Mouse (Mus musculus): Measurements from ENCODE around the gene Erbb4. TPM values are rescaled to one million over a fixed set of nuclear protein-coding genes. Genes with fewer than 3 reads are reported as not detected.

Erbb4 gene
- polyA plus RNA-seq, 1 experiment, result not detected

- TF ChIP-seq GATA1 (IDR thresholded peaks at IDR 0.05; ENCODE audit: low read length), result no peak
These were observed 14.8 kb downstream of the Erbb4 start for GRCm38 (mm10) chr1:69093052-69093451.

- TF ChIP-seq GATA1 (IDR thresholded peaks at IDR 0.05; ENCODE audit: low read length), result no peak
These were observed 18.5 kb downstream of the Erbb4 start for GRCm38 (mm10) chr1:69089331-69089730.

- no peak for TF ChIP-seq GATA1 (IDR thresholded peaks at IDR 0.05; ENCODE audit: low read length)
These were observed 22.1 kb downstream of the Erbb4 start for GRCm38 (mm10) chr1:69085753-69086152.

GRCm38 (mm10) chr1:69048918-69049317, 58.9 kb downstream of the Erbb4 start:
- no peak for TF ChIP-seq GATA1 (IDR thresholded peaks at IDR 0.05; ENCODE audit: low read length)

GRCm38 (mm10) chr1:69046228-69046978, 61.5 kb downstream of the Erbb4 start:
- no peak for TF ChIP-seq GATA1 (IDR thresholded peaks at IDR 0.05; ENCODE audit: low read length)

GRCm38 (mm10) chr1:69027816-69028215, 80.0 kb downstream of the Erbb4 start:
- no peak for TF ChIP-seq GATA1 (IDR thresholded peaks at IDR 0.05; ENCODE audit: low read length)

GRCm38 (mm10) chr1:69024858-69025257, 83.0 kb downstream of the Erbb4 start:
- TF ChIP-seq GATA1 (IDR thresholded peaks at IDR 0.05; ENCODE audit: low read length), result no peak

GRCm38 (mm10) chr1:69023157-69023925, 84.5 kb downstream of the Erbb4 start:
- TF ChIP-seq GATA1 (IDR thresholded peaks at IDR 0.05; ENCODE audit: low read length), result no peak

GRCm38 (mm10) chr1:69009800-69010505, 97.9 kb downstream of the Erbb4 start:
- no peak for TF ChIP-seq GATA1 (IDR thresholded peaks at IDR 0.05; ENCODE audit: low read length)

- TF ChIP-seq GATA1 (IDR thresholded peaks at IDR 0.05; ENCODE audit: low read length), result no peak
These were observed 106.5 kb downstream of the Erbb4 start for GRCm38 (mm10) chr1:69001371-69001770.

GRCm38 (mm10) chr1:68979251-68979650, 128.6 kb downstream of the Erbb4 start:
- TF ChIP-seq GATA1 (IDR thresholded peaks at IDR 0.05; ENCODE audit: low read length), result no peak

GRCm38 (mm10) chr1:68978571-68978970, 129.3 kb downstream of the Erbb4 start:
- no peak for TF ChIP-seq GATA1 (IDR thresholded peaks at IDR 0.05; ENCODE audit: low read length)

- no peak for TF ChIP-seq GATA1 (IDR thresholded peaks at IDR 0.05; ENCODE audit: low read length)
These were observed 134.3 kb downstream of the Erbb4 start for GRCm38 (mm10) chr1:68973355-68974127.

GRCm38 (mm10) chr1:68964127-68964526, 143.7 kb downstream of the Erbb4 start:
- no peak for TF ChIP-seq GATA1 (IDR thresholded peaks at IDR 0.05; ENCODE audit: low read length)

- no peak for TF ChIP-seq GATA1 (IDR thresholded peaks at IDR 0.05; ENCODE audit: low read length)
These were observed 146.3 kb downstream of the Erbb4 start for GRCm38 (mm10) chr1:68961365-68962116.

Measured in G1E-ER4 (cell line).